Mouse (Mus musculus): ENCODE results near the gene Il25.

- no peak for TF ChIP-seq POLR2A (IDR thresholded peaks at IDR 0.05; ENCODE audit: borderline replicate concordance, extremely low read depth, insufficient read depth, insufficient read length, poor library complexity, severe bottlenecking)
- no peak for TF ChIP-seq CTCF (IDR thresholded peaks at IDR 0.05; ENCODE audit: borderline replicate concordance, extremely low read depth, insufficient read depth, insufficient read length)
Measured at GRCm38 (mm10) chr14:54927296-54927695, 5.2 kb upstream of the Il25 start.
